Mouse (Mus musculus) heart, adult 18-20 months (tissue): ENCODE measurements around the gene Fkbpl. TPM values are rescaled to one million over a fixed set of nuclear protein-coding genes. Genes with fewer than 3 reads are reported as not detected.

Experiments
- DNase-seq, 2 experiments: peaks; one replicate each; pipeline ENCODE4 v3.0.0; 2021 to 2022; ENCODE audit warnings: mixed read lengths in 1 of 2
- total RNA-seq, 2 experiments: library from RNA; stranded (reverse); gene quantifications; 2 replicates each; pipeline ENCODE4 v1.2.3; 2021

Gene Fkbpl
- total RNA-seq, 2 experiments from 2014 or later, result 5.8 to 6.5 TPM

DNA sequence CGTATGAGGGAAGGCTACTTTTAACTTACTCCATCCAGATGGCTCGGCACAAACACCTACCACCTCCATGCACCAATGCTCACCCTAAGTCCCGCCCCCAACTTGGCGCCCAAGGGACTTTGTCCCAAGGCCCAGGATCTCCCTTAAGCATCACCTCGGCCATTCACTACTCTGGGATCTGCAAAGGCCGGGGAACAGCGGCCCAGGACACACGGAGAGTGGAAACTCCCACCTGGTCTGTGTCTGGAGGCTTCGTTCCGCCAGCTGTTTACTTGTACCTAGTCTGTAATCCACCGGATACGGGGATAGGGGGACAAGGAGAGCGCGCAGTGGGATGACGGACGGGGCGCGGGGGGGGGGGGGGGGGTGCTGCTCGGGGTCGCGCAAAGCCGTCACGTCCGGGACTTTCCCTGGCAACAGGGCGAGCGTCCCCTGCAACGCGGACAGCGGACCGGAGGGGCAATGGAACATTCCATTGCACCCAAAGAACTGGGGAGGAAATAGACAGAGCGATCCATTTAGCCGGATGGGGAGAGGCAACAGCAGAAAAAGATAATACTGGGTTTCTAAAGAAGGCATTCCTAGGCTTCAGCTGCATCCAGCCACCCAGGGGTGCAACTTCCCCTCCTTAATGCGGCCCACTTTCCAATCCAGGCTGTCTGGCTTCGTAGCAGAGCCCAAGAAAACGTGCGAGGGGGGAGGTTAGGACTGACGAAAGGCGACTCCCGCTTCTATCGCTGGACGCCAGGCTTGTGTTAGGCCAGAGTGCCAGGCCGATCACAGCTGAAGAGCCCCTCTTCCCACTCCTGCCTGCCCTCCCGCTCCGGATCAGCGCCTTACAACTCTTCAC is 17.2 kb upstream of the Fkbpl start:
- peak; percentile 90 to 94 for DNase-seq

DNA sequence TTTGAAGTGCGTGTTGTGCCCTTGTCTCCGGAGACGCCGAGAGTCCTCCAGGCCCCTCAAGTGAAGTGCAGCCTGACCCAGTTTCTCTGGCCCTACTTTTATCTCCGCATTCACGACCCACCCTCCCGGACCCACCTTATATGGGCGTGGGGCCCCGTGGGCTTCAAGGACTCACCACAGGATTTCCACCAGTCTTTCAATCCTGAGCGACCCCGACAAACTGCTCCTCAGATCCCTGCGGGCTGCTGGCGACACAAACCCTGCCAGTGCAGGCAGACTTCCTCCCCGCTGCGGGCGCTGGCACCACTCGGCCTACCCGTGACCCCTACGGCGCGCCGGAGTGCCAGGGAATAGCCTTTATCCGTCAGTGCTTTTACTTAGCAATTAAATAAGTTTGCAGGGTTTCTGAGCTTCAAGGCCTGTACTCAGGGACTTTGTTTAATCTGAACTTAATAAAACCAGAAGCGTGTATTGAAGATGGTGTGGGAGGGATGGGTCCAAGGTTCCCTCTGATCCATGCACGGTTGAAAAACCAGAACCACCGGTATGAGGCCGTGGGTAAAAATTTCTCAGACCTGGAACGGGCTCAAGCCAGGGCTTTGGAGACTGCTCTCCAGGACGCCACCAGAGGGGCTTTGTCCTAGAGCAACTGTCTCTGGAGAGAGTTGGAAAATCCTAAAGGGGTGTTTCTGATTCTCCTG is 16.5 kb upstream of the Fkbpl start, which contains the start of gene Ppt2:
Gene Ppt2, minus strand, starts transcription at position 568 of the 701 bp plus-strand sequence.
- DNase-seq, result peak; percentile 64 to 82

DNA sequence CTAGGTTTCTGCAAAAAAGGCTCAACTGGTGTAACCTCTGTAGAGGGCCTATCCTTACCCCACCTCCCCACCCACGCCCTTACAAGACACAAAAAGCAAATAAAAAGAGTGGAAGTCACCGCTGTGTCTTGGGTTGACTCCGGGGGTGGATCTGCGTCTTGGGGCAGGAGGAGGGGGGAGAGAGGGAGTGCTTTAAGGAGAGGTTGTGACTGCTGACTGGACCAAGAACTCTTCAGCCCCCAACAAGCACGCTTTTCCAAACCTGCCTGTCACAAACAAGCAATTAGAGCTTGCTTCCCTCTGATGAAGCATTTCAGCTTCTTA is 16.0 kb upstream of the Fkbpl start:
- no peak for DNase-seq

DNA sequence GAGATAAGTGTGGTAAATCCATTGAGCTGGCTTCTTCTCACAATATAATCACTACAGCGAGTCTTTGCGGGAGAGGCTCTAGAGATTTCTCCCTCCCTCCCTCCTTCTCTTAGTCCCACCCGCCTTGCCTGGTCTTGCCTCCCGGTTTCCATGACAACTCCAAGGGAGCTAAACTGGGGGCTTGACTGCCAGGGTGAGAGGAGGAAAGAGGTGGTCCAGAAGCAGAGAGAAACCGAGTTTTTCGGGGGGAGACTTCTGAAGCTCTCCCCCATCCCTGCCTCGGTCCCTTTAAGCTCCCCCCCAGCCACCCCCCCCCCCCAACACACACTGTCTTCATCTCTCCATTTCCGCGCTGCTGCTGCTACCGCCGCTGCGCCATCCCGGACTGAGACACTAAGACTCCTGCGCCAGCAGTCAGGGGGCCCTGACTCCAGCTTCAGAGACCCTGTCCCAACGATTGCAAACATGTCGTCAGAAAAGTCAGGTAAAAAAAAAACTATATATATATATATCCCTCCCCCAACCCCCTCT is 15.3 kb upstream of the Fkbpl start, which contains the start of gene Prrt1:
Gene Prrt1, plus strand, starts transcription at position 313 of the 531 bp plus-strand sequence.
- DNase-seq, result peak in 1 of 2 experiments; percentile 44

DNA sequence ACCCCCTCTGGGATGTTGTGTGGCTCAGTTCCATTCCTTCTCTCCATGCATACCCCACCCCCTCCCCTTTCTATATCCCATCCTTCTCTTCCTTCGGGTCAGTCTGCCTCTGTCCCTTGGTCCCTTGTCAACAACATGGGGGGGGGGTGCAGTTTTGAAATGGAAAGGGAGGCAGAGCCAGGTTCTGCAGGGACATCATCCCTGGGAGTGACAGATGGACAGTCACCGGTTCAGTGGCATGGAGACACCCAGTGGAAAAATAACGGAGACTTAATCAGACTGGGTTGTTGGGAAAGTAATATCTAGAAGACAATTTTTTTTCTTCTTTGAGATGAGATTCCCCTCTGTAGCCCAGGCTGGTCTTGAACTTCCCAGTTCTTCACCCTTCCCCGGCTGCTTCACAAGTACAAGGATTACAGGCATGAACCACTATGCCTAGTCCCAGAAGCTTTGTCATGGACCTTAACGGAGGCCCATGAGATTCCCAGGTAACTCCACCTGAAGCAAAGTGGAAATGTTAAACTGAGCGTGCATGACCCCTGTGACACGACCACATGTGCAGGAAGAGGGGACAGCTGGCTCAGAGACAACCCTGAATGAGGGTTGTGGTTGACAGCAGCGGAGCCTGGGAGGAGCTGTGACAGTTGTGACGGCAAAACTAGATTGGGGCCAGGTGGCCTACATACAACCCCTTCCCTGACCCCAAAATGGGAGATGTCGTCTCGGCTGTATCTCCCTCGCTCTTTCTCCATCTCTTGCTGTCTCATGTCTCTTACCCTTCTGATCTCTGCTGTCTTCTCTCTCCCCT is 14.6 kb upstream of the Fkbpl start:
- DNase-seq, result no peak

DNA sequence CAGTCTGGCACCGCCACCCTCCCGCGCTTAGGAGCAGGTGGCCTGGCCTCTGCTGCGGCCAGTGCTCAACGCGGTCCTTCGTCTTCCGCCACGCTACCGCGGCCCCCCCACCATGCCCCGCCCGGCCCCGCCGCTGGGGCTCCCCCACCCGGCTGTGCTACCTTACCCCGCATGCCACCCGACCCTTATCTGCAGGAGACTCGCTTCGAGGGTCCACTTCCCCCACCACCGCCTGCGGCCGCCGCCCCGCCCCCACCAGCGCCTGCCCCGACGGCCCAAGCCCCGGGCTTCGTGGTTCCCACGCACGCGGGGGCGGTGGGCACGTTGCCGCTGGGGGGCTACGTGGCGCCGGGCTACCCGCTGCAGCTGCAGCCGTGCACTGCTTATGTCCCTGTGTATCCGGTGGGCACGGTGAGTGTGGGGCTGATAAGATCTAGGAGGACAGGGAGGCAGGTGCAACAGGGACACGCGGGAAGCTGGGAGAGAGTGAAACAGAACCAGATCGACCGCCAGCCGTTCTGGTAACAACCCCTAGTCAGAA is 13.7 kb upstream of the Fkbpl start:
- no peak for DNase-seq

DNA sequence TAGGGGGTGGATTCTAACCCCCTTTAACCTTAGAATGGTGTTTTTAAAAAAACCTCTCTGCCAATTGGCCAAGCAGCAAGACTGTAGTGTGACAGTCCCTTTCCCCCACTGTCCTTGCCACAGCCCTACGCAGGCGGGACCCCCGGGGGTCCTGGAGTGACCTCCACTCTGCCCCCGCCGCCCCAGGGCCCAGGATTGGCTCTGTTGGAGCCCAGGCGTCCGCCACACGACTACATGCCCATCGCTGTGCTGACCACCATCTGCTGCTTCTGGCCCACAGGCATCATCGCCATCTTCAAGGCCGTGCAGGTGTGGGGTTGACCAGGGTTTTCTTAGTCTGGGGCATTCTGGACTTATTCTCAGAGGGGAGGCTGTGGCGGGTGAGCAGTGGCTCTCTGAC is 12.9 kb upstream of the Fkbpl start:
- no peak for DNase-seq

DNA sequence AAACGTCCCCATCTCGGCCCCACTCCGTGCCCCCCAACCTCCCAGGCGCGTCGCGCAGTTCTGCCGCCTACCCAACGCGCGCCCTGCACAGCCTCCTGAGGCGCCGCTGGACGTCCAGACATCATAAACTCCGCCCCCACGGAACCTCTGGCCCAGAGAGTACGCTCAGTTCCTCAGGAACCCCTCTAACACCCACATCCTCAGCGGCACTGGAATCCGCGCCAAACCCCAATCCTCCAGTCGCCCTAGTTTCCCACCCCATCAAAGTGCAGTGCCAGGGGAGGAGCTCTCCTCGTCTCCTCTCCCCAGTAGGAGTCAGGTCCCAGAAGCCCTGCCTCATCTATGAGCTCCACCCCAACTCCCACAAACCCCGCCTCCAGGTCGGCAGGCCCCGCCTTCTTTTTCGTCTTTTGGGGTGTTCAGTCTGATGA is 12.3 kb upstream of the Fkbpl start:
- peak; percentile 91 to 93 for DNase-seq

DNA sequence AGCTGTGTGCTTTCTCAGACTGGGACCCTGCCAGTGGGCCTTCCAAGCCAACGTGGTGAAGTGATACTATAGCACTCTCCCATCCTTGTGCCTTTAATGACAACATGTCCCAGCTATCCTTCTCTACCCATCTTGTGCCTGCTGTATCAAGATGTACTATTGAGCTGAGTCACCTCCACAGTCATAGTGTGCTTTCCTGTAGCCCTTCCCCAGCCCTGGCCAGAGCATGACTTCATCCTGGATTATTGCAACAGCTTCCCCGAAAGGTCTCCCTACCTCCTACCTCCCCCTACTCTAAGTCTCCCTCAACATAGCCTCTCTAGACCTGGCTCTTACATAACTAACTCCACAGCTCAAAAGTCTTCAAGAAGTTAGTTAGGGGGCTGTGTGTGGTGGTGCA is 8.9 kb upstream of the Fkbpl start:
- no peak for DNase-seq

DNA sequence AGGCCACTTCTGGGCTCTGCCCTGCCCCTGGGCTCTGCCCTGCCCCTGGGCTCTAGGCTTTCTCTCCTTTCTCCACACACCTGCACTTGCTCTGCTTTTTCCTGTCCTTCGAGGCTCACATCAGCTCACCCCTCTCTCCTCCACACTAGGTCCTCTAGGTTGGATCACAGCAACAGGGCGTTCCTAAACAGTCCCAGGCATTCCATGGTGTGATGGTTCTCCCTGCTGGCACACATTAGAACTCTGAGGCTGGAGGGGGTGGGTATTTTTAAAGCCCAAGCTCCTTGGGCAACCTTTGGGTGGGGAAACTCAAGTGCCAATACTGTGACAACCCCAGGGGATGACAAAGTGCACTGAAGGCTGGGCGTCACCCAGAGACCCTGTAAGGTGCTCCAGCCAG is 7.1 kb upstream of the Fkbpl start:
- DNase-seq, result no peak

DNA sequence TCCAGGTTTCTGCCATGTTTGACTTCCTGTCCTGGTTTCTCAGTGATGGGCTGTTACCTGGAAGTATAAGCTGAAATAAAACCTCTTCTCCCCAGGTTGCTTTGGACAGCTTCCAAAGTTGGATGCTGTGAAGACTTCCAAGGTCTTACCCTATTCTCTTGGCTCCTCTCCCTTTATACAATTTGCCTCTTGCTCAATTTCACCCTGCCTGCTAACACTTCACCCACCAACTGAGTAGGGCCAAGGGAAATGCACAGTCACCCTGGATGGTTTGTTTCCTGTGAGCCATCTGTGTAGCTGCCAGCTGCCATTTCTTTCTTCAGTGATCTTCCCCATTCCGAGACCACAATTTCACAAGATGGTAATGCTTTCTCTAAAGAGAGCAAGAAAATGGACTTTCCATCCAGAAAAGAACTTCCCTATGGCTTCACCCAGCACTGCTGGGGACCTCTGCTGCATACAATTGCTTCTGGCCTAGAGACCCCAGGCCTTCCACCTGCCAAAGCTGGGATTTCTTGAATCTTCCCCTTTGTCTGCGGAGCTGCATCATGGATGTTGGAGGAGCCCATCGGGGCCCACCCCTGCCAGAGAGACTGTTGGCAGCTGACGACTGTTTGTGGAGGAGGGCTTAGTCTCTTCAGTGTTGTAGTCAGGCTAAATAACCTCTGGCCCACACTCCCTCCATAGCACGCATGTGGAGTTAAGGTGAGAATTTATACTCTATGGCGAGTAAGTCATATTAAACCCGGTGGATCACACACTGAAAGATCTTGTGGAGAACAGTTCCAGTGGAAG is 4.9 kb upstream of the Fkbpl start:
- no peak for DNase-seq

DNA sequence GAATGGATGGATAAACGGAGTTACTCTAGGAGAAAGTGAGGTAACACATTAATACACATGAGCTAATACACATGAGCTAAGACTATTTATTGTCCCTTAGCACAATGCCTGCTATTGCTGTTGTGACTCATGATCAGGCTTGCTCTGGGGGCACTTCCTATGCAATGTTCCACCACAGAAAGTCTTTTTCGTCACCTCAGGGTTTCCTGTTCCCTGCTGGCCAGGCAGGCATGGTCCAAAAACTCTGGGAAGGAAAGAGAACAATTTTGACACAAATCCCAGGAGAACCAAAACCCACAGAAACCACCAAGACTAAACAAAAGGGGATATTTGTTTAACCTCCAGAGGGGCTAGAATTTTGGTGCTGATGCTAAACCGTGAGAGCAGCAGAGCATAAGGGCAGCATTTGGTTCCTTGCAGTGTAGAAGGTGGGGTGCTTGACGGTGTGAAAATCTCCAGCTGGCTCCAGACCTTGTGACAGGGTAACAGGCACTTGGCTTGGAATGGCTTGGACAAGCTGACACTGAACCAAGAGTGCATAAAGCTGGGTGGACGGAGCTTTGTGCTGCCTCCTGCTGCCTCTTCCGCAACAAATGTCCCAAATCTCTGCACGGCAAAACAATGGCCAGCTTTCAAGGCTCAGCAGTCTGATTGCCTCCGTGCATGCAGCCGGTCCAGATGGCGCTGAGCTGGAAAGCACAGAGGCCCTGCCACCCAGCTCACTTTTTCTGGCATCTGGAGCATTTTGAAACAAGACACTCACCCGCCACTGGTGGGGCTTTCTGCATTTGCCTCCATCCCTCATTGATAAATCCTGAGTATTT is 3.6 kb upstream of the Fkbpl start:
- peak; percentile 76 to 84 for DNase-seq

DNA sequence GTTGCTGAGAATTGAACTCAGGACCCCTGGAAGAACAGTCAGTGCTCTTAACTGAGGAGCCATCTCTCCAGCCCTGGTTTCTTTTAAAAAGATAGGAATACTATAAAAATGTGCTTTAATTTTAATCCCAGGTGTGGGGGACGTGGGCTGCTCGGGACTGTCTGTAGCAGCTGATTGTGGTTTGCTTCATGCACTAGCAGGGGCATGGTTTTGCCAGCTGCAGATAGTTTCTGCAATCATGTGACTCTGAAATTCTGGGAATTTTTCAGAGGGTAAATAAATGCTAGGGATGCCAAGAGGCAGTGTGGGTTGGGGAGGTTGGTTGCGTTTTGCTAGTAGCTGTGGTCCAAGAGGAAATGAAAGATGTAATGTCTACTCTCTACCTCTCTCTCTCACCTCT is 2.6 kb upstream of the Fkbpl start:
- DNase-seq, result no peak

DNA sequence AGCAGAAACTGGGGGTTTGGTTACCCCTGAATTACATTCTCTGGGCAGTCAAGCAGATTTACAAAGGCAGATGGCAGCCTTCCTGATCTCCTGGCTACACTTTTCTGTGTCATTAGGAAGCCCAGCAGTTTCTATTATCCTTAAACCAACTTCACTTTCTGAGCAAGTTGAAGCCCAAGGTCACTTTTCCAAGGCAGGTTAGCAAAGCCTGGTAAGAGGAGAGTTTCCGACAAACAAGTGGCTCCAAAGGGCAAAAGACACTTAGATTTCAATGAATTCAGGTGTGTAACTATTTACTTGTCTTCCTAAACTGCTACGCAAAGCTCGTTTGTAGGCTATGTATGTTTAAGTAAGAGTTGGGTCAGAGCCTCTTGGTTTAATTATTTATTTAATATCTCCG is 1.2 kb upstream of the Fkbpl start:
- no peak for DNase-seq

DNA sequence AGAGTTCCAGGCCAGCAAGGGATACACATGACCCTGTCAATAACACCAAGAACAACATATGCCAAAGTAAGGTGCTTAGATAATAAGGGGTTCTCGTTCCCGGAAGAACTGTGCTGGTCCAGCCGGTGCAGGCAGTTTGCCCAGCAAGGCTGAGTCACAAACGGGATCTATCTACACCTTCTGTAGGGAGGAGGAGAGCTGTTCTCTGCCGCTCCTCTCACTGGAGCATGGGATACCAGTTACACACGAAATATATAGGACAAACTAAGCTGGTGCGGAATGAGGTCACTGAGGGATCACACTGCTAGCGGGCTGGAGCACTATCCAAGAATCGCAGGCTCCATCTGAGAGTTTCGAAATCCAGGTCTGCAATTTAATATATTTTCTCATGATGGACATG is 620 bp upstream of the Fkbpl start:
- peak in 1 of 2 experiments; percentile 12 for DNase-seq

DNA sequence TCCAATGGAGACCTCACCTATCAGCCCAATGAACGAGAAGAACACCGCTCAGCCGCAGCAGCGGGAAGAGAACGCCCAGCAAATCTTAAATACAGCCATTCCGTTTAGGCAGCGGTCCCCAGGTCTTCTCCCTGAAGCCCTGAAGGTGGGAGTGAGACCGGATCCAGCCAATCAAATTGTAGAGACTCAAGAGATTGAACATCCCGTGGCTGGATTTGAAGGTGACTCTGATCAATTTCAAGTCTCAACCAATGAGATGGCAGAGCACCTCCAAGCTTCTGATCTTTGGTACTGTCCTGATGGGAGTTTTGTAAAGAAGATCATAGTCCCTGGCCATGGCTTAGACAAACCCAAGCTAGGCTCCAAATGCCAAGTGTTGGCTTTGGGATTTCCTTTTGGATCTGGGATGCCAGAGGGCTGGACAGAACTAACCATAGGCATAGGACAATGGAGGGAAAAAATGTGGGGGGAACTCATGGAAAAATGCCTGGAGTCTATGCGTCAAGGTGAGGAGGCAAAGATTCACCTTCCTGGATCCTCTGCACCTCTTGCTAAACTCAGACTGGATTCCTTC is 779 bp downstream of the Fkbpl start:
- no peak for DNase-seq

DNA sequence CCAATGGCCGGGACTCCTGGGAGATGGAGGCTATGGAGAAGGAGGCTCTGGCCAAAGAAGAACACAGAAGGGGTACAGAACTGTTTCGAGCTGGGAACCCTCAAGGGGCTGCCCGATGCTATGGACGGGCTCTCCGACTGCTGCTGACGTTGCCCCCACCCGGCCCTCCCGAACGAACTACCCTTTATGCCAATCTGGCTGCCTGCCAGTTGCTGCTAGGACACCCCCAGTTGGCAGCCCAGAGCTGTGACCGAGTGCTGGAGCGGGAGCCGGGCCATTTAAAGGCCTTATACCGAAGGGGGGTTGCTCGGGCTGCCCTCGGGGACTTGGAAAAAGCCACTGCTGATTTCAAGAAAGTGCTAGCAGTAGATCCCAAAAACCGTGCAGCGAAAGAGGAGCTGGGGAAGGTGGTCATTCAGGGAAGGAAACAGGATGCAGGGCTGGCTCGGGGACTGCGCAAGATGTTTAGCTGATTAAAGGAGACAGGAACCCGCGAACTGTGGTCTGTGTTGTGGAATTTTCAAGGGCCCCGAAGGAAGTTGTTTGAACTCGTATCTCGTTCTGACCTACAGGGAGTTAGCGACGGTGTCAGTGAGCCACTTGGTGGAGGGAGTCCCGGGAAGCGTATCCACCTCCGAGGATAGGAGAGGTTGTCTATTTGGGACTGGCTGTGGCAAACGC is 1.4 kb downstream of the Fkbpl start:
- peak in 1 of 2 experiments; percentile 16 for DNase-seq

DNA sequence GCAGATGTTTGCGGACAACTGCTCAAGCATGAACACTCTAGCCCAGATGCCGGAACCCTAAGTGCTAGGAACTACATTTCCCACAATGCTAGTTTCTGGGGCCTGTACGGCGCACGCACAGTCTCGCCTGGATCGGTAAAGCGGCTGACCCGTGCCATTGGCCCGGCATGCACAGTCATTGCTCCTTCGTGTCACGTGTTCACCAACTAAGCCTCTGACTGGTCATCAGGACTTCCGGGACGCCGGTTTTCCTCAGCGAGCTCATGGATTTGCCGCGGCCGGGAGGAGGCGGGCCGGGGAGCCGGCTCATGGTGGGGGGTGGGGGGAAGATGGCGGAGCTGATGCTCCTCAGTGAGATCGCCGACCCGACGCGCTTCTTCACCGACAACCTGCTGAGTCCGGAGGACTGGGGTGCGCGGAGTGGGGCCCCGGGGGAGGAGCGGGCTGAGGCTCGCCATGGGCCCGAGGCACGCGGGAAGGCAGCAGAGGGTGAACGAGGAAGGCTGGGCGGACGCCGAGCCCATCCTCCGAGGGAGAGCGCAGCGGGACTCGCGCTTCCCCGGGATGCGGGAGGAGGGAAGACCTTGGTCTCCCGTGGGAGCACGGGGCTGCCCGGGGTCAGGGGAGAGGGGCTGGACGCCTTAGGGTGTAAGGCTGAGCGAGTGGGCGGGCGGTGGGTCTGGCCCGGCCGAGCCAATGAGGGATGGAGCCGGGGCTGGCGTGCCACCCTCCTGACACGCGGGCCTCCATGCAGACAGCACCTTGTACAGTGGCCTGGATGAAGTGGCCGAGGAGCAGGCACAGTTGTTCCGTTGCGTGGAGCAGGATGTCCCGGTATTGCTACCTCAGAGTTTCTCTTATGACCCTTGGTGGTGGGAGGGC is 2.6 kb downstream of the Fkbpl start, which contains the start of gene Atf6b:
Gene Atf6b, plus strand, starts transcription at position 241 of the 882 bp plus-strand sequence.
- DNase-seq, result peak; percentile 94 to 99
